Mouse (Mus musculus) embryonic facial prominence, embryonic 13.5 days (tissue): ENCODE measurements around the gene Cpeb1. TPM values are rescaled to one million over a fixed set of nuclear protein-coding genes. Genes with fewer than 3 reads are reported as not detected.
A peak's percentile ranks its signal among the peaks of the same experiment; 100 is the strongest.

Experiments used
- ATAC-seq: fragments of 200-750 bp; cut with Nextera tagmentation; 2 replicates; pipeline ENCODE4 v1.8.0; 2017; ENCODE audit warnings: low read depth; ENCODE audit not compliant: insufficient number of reproducible peaks, insufficient read depth, low FRiP score, low TSS enrichment
- H3K27ac ChIP-seq: fragments of 300-500 bp; sonication (generic); 2 replicates; pipeline ENCODE4 v1.5.1; 2015; ENCODE audit warnings: moderate library complexity, mild to moderate bottlenecking, inconsistent platforms
- H3K27me3 ChIP-seq: fragments of 300-500 bp; sonication (generic); 2 replicates; pipeline ENCODE4 v1.6.1; 2015; ENCODE audit warnings: mild to moderate bottlenecking, inconsistent platforms
- H3K36me3 ChIP-seq: fragments of 300-500 bp; sonication (generic); 2 replicates; pipeline ENCODE4 v1.6.1; 2015; ENCODE audit warnings: mild to moderate bottlenecking, inconsistent platforms
- H3K4me1 ChIP-seq: fragments of 300-500 bp; sonication (generic); 2 replicates; pipeline ENCODE4 v1.6.1; 2015; ENCODE audit warnings: inconsistent platforms
- H3K4me2 ChIP-seq: fragments of 300-500 bp; sonication (generic); 2 replicates; pipeline ENCODE4 v1.6.1; 2015; ENCODE audit warnings: moderate library complexity, mild to moderate bottlenecking, inconsistent platforms
- H3K4me3 ChIP-seq: fragments of 300-500 bp; sonication (generic); 2 replicates; pipeline ENCODE4 v1.5.1; 2015; ENCODE audit warnings: mild to moderate bottlenecking, inconsistent platforms
- H3K9ac ChIP-seq: fragments of 300-500 bp; sonication (generic); 2 replicates; pipeline ENCODE4 v1.6.1; 2015; ENCODE audit warnings: mild to moderate bottlenecking, inconsistent platforms
- H3K9me3 ChIP-seq: fragments of 300-500 bp; sonication (generic); 2 replicates; pipeline ENCODE4 v1.6.1; 2016; ENCODE audit warnings: inconsistent platforms
- WGBS: fragments of 180-500 bp; shearing (Covaris S2); methylation state at CpG from one replicate; pipeline ENCODE4 v1.1.7; 2015; ENCODE audit warnings: mixed read lengths; 5-methylcytosine and 5-hydroxymethylcytosine counted together
- polyA plus RNA-seq: library from polyadenylated mRNA; unstranded; fragments of >200 nt; fragmentation: Nextera tagmentation; extraction: Ambion mirVana; gene quantifications from 2 replicates; pipeline ENCODE4 v1.2.1, GENCODE M21; 2015

Cpeb1 gene
- polyA plus RNA-seq, 1 experiment from 2014 or later, result 0.77 TPM

GRCm38 (mm10) chr7:81464906-81465450 is 9.7 kb upstream of the Cpeb1 start:
- no peak overlapping the region for H3K27ac ChIP-seq
- WGBS, result 69% methylated on average over 9 of the region's 9 CpGs
- H3K4me3 ChIP-seq, result no peak overlapping the region
- H3K9ac ChIP-seq, result no peak overlapping the region
- no peak overlapping the region for H3K4me2 ChIP-seq
- H3K4me1 ChIP-seq, result no peaks in the 10 kb centered on the region
- H3K27me3 ChIP-seq, result peaks cover 34% of the 10 kb centered on the region
- H3K36me3 ChIP-seq, result no peaks in the 10 kb centered on the region
- no peaks in the 10 kb centered on the region for H3K9me3 ChIP-seq
- ATAC-seq, result no peak

GRCm38 (mm10) chr7:81464116-81464515 is 8.9 kb upstream of the Cpeb1 start:
- Histone ChIP-seq H3K27me3 (peaks cover 39% of the 10 kb centered on the region), H3K4me1 (no peaks in the 10 kb centered on the region), H3K4me3 (no peak overlapping the region), H3K9ac (no peak overlapping the region), H3K36me3 (no peaks in the 10 kb centered on the region), H3K9me3 (no peaks in the 10 kb centered on the region), H3K4me2 (no peak overlapping the region), H3K27ac (no peak overlapping the region)
- ATAC-seq, result no peak
- WGBS, result 4% methylated on average over 4 of the region's 4 CpGs

GRCm38 (mm10) chr7:81462815-81463214 is 7.5 kb upstream of the Cpeb1 start:
- H3K4me3 ChIP-seq, result no peak overlapping the region
- no peaks in the 10 kb centered on the region for H3K9me3 ChIP-seq
- H3K27me3 ChIP-seq, result peaks cover 52% of the 10 kb centered on the region
- H3K36me3 ChIP-seq, result no peaks in the 10 kb centered on the region
- H3K4me1 ChIP-seq, result no peaks in the 10 kb centered on the region
- no peak overlapping the region for H3K9ac ChIP-seq
- no peak overlapping the region for H3K27ac ChIP-seq
- WGBS, result 76% methylated on average over 3 of the region's 3 CpGs
- H3K4me2 ChIP-seq, result no peak overlapping the region
- ATAC-seq, result no peak

- Histone ChIP-seq H3K9ac (peak overlapping the region; percentile 51; the same call in 1 of the 2 replicates), H3K4me3 (peak overlapping the region; percentile 54), H3K27ac (no peak overlapping the region), H3K4me2 (peak overlapping the region; percentile 91), H3K36me3 (no peaks in the 10 kb centered on the region), H3K4me1 (peaks cover 27% of the 10 kb centered on the region), H3K9me3 (no peaks in the 10 kb centered on the region), H3K27me3 (peaks cover 93% of the 10 kb centered on the region)
- ATAC-seq, result peak; percentile 71; the same call in 1 of the 2 replicates
- WGBS, result 3% methylated on average over 54 of the region's 87 CpGs
Observed at GRCm38 (mm10) chr7:81454331-81455039, 780 bp downstream of the Cpeb1 start.

- 4% methylated on average over 82 of the region's 84 CpGs for WGBS
- ATAC-seq, result no peak
- Histone ChIP-seq H3K4me2 (peak overlapping the region; percentile 91), H3K27ac (no peak overlapping the region), H3K9me3 (no peaks in the 10 kb centered on the region), H3K4me1 (peaks cover 27% of the 10 kb centered on the region), H3K36me3 (no peaks in the 10 kb centered on the region), H3K4me3 (peak overlapping the region; percentile 54), H3K27me3 (peaks cover 92% of the 10 kb centered on the region), H3K9ac (peak overlapping the region; percentile 51; the same call in 1 of the 2 replicates)
Observed at GRCm38 (mm10) chr7:81453443-81454274, 1.6 kb downstream of the Cpeb1 start.

GRCm38 (mm10) chr7:81452971-81453441 is 2.3 kb downstream of the Cpeb1 start:
- 4% methylated on average over 21 of the region's 21 CpGs for WGBS
- Histone ChIP-seq H3K4me3 (peak overlapping the region; percentile 54), H3K27ac (no peak overlapping the region), H3K27me3 (peaks cover 87% of the 10 kb centered on the region), H3K36me3 (no peaks in the 10 kb centered on the region), H3K4me2 (peak overlapping the region; percentile 91), H3K9ac (no peak overlapping the region), H3K4me1 (peaks cover 27% of the 10 kb centered on the region), H3K9me3 (no peaks in the 10 kb centered on the region)
- ATAC-seq, result no peak

GRCm38 (mm10) chr7:81398957-81399356 is 56.3 kb downstream of the Cpeb1 start:
- Histone ChIP-seq H3K4me1 (no peaks in the 10 kb centered on the region), H3K9me3 (no peaks in the 10 kb centered on the region), H3K27me3 (0 out of 2 replicates have a peak, but pooled peaks cover 3% of the 10 kb centered on the region), H3K9ac (no peak overlapping the region), H3K27ac (no peak overlapping the region), H3K4me2 (no peak overlapping the region), H3K36me3 (no peaks in the 10 kb centered on the region), H3K4me3 (no peak overlapping the region)
- no peak for ATAC-seq
- 51% methylated on average over 2 of the region's 2 CpGs for WGBS

- Histone ChIP-seq H3K27me3 (no peaks in the 10 kb centered on the region), H3K36me3 (no peaks in the 10 kb centered on the region), H3K9ac (no peak overlapping the region), H3K4me2 (no peak overlapping the region), H3K4me1 (no peaks in the 10 kb centered on the region), H3K9me3 (no peaks in the 10 kb centered on the region), H3K27ac (no peak overlapping the region), H3K4me3 (no peak overlapping the region)
- ATAC-seq, result no peak
- WGBS, result 72% methylated on average over 1 of the region's 1 CpGs
Observed at GRCm38 (mm10) chr7:81379363-81379762, 75.9 kb downstream of the Cpeb1 start.

- Histone ChIP-seq H3K4me3 (peak overlapping the region; percentile 24), H3K27ac (no peak overlapping the region), H3K36me3 (no peaks in the 10 kb centered on the region), H3K27me3 (peaks cover 21% of the 10 kb centered on the region), H3K4me1 (peaks cover 10% of the 10 kb centered on the region; the same call in 1 of the 2 replicates), H3K9ac (peak overlapping the region; percentile 52), H3K4me2 (peak overlapping the region; percentile 54), H3K9me3 (no peaks in the 10 kb centered on the region)
- 4% methylated on average over 13 of the region's 13 CpGs for WGBS
- ATAC-seq, result no peak
Observed at GRCm38 (mm10) chr7:81372337-81372920, 82.8 kb downstream of the Cpeb1 start.

- H3K9ac ChIP-seq, result no peak overlapping the region; the same call in 1 of the 2 replicates
- H3K4me3 ChIP-seq, result no peak overlapping the region; the same call in 1 of the 2 replicates
- WGBS, result 14% methylated on average over 5 of the region's 5 CpGs
Observed at GRCm38 (mm10) chr7:81371811-81372210, 83.5 kb downstream of the Cpeb1 start.

GRCm38 (mm10) chr7:81369724-81370123 is 85.5 kb downstream of the Cpeb1 start:
- 60% methylated on average over 3 of the region's 3 CpGs for WGBS
- ATAC-seq, result no peak

More at GRCm38 (mm10) chr7:81371811-81372210, 83.5 kb downstream of the Cpeb1 start:
- no peak for ATAC-seq
- H3K27ac ChIP-seq, result no peak overlapping the region
- H3K9me3 ChIP-seq, result no peaks in the 10 kb centered on the region
- peaks cover 10% of the 10 kb centered on the region; the same call in 1 of the 2 replicates for H3K4me1 ChIP-seq
- H3K27me3 ChIP-seq, result peaks cover 21% of the 10 kb centered on the region
- no peaks in the 10 kb centered on the region for H3K36me3 ChIP-seq
- H3K4me2 ChIP-seq, result peak overlapping the region; percentile 54

More at GRCm38 (mm10) chr7:81369724-81370123, 85.5 kb downstream of the Cpeb1 start:
- Histone ChIP-seq H3K27ac (no peak overlapping the region), H3K4me1 (peaks cover 10% of the 10 kb centered on the region; the same call in 1 of the 2 replicates), H3K9me3 (no peaks in the 10 kb centered on the region), H3K9ac (no peak overlapping the region), H3K4me3 (no peak overlapping the region), H3K27me3 (peaks cover 21% of the 10 kb centered on the region), H3K36me3 (no peaks in the 10 kb centered on the region), H3K4me2 (no peak overlapping the region)
